Mouse (Mus musculus) adrenal gland, postnatal 10 days (tissue): ENCODE data around the gene Haus3. TPM values are rescaled to one million over a fixed set of nuclear protein-coding genes. Genes with fewer than 3 reads are reported as not detected.

Experiments
- DNase-seq: peaks from one replicate; pipeline ENCODE4 v3.0.0; 2021; ENCODE audit warnings: mixed read lengths
- long read RNA-seq, 2 experiments: library from polyadenylated mRNA; stranded (forward); transcript quantifications; one replicate each; pipeline ENCODE4 v2.0.0; 2021
- total RNA-seq, 2 experiments: library from RNA; stranded (reverse); gene quantifications; 2 replicates each; pipeline ENCODE4 v1.2.3; 2021

Gene Haus3
- 1 to 10 TPM; 9.3 to 9.8 TPM for total RNA-seq
- long read RNA-seq, experiment 1, transcript Haus3-201 (5 exons, 2,073 nt) = major isoform, 8 of 10 reads
- long read RNA-seq, experiment 1, partial matches to known transcripts = 2 of 10 reads
- long read RNA-seq, experiment 1, other reads (novel, unspliced or antisense) = 0 of 10 reads
- long read RNA-seq, experiment 2, transcript Haus3-201 (5 exons, 2,073 nt) = major isoform, 7 of 11 reads
- long read RNA-seq, experiment 2, partial matches to known transcripts = 4 of 11 reads
- long read RNA-seq, experiment 2, other reads (novel, unspliced or antisense) = 0 of 11 reads

DNA sequence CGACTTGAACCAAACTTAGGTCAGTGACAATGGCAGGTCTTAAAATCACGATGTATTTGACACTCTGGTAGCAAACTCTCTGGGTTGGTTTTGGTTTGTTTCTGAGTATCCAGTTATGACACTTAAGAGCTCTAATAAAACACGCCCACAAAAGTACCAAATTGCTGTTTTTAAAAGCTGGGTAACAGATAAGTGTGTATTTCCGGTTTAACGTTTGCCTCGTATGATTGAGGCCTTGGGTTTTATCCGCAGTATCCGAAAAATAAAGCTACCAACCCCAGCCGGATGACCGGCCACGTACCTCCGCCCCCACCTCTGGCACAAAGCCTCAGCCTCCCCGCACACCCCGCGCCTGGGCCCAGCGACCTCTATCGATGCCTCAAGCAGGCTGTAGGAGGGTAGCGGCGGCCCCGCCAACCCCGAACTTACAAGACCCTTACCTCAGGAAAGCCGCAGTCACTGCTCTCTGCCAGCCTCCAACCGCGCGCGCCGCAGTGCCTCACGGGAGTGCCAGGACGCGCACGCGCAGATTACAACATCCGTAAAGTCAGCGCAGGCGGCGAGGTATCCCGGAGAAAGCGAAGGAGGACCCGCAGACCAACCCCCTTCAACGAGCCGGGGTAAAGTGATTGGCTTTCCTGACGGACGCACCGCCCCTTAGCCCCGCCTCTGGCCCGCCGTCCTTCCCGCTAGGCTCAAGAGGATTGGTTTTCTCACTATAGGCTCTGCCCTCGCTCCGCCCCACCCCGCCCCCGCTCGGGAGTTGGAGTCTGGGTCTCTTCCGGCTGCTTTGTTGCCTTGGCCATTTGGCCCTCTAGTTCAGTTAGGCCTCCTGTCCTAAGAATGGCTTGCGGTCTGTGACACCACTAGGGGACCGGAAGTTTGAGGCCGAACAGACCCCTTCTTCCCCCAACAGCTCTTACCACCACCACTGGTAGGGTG is at the start of gene Haus3, which contains the start of gene Poln:
Haus3 (minus strand) TSS at position 578 of the 942 bp plus-strand sequence.
Poln (minus strand) TSS at position 499 of the 942 bp plus-strand sequence.
- peak; percentile 98 for DNase-seq

DNA sequence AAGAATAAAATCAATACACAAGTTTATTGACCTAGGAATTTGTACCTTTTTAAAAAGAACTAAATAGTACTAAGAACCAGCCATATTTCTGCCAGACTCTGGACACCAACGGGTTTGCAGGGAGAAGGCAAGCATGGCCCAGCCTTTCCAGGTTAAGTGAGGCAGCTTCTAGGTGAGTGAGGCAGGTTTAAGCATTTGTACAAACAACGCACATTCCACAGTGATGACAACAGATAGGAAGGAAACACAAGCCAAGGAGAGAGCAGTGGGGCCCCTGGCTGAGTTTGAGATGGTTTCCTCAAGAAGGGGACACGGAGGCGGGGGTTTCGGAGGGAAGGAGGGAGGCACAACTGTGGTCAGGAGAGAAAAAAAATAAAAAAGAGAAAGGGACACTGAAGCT is 49.3 kb upstream of the Haus3 start:
- DNase-seq = no peak

DNA sequence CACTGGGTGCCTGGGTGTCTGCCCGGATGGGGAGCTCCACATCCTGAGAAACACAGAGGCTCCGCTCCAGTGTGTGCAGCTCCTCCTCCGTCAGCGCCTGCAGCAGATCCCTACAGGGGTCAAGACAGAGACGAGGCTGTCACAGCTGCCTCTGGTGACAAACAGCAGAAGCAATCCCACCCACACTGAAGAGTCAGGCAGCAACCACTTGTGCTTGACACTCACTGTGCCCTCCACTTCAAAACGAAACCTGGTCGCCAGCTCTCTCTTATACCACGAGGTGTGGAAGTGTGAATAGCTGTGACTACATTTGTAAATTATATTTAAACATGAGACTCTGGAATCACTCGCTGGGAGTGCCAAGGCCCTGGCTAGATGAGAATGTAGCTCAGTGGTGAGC is 48.4 kb upstream of the Haus3 start:
- DNase-seq = no peak

DNA sequence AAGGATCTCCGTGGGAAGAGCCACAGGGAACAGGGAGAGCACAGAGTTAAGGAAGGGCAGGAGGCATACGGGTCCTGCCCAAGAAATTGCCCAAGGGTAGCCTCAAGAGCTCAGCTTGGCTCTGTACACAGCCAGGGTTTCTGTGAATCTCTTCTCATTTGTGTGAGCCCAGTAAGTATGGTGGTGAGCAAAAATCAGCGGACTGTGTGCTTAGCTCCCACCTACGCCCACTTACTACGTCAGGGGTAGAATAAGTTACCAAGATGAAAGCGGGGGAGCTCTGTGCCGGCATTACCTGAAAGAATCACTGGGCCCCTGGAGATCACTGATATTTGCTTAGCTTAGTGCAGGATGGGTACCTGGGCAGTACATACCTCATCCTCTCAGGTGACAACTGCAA is 46.7 kb upstream of the Haus3 start:
- DNase-seq = no peak

DNA sequence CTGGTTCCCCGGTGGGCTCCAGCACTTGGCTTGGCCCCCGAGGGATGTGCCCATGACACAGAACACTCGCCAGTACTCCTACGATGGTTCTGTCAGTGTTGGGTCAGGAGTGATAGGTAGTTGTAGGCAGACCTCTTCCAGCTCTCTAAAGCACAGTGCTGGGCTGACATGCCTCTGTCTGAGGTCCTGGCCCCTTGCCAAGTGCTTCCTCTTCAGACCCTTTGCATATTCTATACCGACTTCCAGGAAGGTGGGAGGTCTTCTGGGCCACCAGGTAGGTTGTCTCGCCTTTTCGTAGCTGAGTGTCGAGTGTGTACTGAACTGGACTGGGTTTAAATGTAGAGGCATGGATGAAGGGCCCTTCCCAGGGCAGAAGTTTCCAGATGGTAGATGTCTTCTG is 44.3 kb upstream of the Haus3 start:
- no peak for DNase-seq

DNA sequence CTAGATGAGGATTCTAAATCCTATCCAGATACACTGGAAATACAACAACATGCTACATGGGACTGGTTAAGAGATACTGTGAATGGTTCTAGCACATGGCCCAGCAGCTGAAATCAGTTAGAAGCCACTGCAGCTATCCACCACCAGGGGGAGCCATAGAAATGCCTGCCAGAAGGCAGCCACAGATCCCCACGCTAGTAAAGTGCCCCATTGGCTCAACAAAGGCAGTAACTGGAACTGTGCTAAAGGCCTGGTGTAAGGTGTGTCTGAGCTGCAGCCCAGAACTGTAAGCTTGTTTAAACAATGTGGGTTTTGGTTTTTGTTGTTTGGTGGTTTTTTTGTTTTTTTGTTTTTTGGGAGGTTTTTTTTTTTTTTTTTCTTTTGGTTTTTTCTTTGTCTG is 41.0 kb upstream of the Haus3 start:
- peak; percentile 87 for DNase-seq

DNA sequence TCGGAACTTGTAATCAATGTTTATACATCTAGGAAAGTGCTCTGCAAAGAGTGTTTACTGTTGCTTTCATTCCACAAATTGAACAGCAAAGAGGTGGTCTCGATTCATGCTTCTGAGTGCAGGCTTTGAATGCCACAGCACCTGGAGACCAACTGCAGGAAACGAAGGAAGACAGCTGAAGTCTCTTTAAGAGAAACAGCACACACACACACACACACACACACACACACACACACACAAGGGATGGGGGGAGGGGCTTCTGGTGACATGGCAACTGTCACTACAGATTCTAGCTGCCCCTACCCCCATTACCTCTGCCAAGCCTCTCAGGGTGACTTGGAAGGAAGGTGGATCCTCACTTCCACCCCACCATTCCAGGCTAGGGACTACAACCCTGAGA is 38.2 kb upstream of the Haus3 start:
- no peak for DNase-seq

DNA sequence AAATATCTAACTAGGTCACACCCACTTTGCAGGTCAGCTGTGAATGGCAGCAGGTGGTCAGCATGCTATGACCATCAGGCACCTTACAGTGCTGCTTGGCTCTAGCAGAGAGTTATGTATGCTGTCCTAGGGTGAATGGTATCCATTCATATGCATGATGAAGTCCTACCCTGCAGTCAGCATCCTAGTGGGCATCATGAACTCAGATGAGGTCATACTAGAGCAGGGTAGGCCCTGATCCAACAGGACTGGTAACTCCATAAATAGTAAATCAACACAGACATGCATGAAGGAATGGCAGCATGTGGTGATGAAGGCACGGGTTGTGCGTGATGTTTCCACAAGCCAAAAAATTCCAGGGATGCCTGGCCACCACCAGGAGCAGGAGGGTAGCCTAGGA is 36.5 kb upstream of the Haus3 start:
- DNase-seq = no peak

DNA sequence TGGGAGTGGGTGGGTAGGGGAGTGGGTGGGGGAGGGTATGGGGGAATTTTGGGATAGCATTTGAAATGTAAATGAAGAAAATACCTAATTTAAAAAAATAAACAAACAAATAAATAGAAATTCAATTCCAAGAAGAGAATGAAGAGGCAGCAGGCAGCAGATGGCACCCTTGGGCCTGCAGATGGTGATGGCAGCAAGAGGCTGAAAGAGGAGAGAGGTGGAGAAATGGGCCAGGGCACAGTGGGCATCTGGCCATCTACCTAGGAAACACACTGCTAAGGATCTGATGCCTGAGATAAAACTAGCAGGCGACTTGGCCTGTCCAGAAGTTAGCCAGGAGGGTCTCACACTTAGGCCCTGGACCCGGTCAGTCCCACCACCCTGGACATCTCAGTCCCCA is 35.6 kb upstream of the Haus3 start:
- no peak for DNase-seq

DNA sequence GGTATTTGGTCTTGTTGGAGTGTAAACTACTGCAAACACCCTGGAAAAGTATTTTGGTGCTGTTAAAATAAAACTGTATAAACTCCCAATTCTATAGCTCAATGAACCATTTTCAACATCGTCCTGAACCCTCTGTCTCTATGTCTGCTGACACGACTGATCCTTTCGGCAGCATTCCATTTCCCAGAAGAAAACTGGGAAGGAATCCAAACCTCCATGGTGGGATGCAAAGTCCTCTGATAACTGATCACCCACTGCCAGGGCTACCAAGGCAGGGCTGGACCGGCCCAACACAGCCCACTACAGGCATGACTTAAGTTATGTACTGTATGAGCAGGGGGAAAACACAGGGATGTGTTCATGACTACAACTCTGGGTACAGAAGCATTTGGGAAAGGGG is 32.7 kb upstream of the Haus3 start:
- no peak for DNase-seq

DNA sequence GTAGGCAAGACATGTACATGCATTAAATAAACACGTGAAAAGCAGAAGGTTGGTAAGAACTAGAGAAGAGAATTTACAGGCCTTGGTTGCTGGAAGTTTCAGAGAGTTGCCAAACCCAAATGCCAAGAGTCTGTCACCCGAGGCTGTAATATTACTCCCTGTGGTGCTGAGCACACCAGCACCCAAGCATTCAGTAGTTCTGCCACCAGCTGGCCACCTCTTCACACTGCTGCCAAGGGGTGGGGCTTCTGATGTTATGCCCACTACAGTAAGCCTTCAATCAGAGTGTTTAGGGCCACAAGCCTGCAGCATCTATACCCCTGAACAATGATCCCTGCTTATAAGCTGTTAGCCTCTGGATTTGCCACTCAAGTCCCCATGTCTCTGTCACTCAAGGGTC is 32.1 kb upstream of the Haus3 start:
- peak; percentile 56 for DNase-seq

DNA sequence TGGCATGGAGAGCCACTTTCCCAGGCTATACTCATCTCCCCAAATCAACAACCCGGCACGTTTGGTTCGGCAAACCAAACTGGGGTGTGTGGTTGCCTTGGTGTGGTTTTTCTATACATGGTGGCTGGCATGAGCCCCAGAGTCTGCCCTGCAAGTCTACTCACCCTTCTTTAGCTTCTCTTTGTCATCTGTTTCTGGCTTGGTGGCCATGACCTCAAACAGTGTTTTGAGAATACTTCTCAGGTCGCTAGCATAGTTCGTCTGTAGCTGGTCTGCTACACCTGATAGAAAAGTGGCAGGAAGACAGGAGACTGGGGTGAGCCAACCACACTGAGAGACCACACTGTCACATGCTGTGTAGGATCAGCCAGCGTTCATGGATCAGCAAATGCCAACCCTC is 29.3 kb upstream of the Haus3 start:
- DNase-seq = no peak

DNA sequence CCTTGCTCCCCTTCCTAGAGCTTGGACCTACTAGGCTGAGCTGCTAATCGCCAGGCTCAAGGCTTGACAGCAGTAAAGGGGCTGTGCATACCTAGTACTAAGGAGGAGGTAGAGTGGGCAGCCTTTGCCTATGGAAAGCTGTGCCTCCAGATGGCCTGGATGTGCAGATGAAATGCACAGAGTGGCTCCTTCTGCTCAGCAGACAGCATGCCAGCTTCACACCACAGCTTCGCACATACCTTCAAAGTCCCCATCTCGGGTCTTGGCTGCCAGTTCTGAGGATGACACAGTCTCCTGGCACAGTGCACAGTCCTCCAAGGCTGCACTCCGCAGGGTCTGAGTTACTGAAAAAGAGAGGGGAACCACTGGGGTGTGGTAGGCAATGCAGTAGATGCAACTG is 27.9 kb upstream of the Haus3 start:
- DNase-seq = no peak

DNA sequence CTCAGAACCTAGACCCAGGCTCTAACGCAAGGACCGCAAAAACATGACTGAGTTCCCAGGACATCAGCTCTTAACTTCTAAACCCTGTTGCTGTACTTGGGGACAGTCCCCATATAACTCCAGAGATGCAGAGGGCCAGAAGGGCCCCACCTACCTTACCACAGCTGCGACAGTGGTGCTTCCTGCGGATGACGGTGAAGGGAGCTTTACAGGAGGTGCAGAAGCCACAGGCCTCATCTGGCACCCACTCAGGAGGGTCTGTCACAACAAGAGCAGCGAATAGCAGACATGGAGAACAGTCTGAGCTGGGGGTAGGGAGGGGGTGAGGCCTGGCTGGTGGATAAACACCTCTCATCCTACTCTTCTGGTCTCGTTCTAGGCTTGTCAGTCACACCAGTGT is 27.1 kb upstream of the Haus3 start:
- no peak for DNase-seq

DNA sequence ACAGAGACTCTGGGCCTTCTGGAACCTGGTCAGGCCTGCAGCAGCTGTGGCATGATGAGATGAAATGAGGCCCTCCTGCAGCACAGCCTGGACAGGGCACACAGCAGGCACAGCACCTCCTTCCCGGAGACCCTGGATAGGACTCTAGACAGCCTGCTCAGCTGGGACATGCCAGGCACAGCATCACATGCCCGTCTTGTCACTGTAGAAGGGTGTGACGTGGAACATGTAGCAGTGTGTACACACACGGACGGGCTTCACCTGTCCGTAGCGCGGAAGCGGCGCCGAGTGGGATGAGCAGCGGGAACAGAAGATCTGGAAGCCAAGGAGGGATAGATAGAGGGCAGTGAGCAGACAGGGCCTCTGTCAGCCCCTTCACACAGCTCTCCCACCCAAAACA is 26.5 kb upstream of the Haus3 start:
- DNase-seq = no peak

DNA sequence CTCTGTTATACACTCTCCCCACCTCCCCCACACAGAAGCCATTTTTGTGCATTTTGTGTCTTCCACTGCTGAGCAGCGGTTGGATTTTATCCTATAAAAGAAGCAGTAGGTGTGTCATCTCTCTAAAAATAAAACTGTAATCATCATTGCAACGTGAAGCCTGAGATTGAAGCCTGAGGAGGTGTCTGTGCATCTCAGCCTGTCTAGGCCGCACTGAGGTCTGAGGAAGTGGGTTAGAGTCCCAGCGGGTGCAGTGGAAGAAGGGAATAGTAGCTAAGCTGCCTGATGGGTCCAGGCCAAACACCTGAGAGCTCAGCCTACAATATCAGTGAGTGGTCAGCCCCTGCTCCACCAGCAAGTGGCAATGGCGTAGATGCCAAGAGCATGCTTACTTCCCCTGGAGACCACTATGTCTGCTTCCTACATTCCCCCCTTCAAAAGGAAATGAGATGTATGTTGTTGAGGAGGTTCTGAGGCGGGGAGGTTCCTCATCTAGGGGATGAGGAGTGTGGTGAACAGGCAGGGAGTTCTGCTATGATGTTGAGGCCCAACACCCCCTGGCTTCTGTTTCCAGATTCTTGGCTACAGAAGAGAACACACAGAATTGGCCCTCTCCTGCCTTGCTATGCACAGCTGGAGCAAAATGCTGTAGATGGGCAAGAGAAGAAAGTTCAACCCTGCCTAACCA is 25.8 kb upstream of the Haus3 start:
- DNase-seq = no peak

DNA sequence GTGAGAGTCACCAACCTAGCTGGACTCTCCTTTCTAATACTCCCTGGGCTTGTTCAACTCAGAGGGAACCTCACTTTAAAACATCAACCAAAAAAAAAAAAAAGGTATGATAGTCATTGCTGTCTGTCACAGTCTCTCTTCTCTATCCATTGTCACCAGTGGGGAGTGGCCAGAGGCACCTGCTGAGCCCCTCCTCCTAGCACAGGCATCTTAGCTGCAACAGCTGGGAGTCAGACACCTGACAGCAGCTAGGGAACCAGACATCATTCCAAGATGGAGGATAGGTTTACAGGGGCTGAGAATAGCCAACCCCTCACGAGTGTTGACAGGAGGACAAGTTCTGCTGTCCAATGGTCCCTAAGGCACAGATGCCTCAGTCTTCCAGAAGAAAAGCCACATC is 25.1 kb upstream of the Haus3 start:
- DNase-seq = no peak

DNA sequence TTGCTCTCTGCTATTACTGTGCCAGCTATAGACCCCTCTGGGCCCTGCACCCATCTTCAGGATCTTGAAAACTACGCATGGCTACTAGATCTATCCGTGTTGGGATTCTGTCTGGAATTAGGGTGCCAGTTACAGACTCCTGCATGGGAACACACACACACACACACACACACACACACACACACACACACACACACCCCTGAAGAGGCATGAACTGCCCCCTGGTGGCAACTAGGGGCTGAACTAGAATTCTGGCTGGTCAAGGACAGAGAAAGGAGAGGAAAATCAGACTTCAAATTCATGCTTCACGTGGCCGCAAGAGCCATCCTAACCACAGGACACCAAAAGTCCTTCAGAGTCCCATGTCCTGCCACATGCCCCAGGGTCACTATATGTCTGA is 22.5 kb upstream of the Haus3 start:
- peak; percentile 48 for DNase-seq

DNA sequence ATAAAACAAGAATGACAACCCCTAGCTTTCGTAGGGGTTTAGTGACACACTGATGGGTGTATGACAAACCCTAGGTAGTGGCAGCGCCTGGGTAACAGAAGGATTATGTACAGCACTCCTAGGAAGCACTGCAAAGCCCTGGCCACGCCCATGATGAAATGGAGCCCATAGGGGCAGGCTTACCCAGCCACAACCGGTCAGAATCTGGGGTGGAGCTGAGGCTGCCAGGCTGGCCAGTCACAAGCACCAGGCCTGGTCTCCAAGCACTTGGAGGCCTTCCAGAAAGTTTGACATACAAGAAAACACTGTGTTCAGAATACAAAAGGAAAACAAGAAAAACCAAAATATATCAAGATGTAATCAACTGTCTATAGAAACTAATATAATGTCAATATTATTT is 21.7 kb upstream of the Haus3 start:
- peak; percentile 78 for DNase-seq

DNA sequence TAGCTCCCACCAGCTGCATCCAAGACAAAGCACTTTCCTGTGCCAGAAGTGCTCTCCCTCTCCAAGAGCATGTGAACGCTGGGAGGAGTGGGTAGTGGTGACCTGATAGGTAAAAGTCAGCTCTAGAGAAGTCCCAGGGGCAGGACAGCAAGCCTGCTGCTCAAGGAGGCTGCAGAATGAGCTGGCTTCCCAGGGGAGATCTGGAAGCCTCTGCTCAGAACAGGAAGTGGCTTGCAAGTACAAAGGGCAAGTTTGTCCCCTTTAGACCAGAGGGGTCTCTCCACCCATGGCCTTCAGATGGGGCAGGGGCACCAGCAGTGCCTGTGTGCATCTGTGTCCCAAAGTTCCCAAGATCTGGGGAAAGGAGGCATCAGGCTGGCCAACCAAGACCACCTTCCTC is 20.2 kb upstream of the Haus3 start:
- no peak for DNase-seq

DNA sequence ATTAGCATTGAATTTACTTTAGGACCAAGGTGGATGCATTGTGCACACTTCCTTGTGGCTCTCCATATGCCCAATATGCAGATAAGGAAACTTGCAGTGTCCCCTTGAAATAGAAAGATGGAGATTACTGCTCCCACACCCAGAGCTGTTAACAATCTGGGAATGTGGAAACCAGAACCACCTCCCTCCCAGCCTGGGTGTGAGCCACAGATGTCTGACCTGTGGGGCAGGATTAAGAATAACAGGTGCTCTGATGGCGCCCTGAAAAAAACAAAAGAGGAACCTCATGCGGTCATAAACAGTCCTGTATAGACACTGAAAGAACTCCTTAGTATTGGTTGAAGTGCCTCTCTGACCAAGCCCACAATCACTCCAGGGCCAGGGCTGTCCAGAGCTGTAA is 19.5 kb upstream of the Haus3 start:
- DNase-seq = no peak

DNA sequence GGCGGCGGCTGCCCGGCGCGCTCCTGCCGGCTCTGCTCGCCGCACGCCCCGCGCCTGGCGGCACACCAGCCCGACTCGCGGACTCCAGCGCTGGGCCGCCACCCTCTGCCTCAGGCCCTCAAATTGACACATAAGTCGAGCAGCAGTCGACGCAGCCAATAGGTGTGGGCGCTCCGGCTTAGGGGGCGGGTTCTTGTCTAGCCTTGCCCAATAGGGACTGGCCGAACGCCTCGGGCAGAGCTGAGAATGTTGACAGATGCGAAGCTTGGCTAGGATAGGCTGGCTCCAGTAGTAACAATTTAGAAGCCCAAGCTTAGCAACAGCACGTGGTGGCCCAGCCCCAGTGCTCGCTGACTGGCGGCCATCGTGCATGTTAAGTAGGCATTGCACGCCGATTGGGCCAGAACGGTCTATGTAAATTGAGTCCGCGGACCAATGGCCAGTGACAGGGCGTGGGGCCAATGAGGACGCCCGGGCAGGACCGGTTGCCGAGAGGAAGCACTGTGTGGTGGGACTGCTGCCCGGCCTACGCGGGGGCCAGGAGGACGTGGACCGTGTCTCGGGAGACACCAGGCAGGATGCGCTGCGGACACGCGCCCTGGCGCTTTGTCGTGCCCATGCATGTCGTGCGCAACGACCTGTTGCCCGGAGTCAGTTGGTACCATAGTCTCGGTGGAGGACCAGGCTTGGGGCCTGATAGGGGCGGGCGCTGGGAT is 18.4 kb upstream of the Haus3 start, which contains the start of gene Mxd4:
Mxd4 (minus strand) TSS at position 120 of the 716 bp plus-strand sequence.
- DNase-seq = peak; percentile 99
